Mouse (Mus musculus) gastrocnemius, adult 18-20 months (tissue): ENCODE results near the gene Gm20865. TPM values are rescaled to one million over a fixed set of nuclear protein-coding genes. Genes with fewer than 3 reads are reported as not detected.
"Not testable (repeated sequence)": the region's sequence is repeated elsewhere in the genome, so short reads cannot be mapped to it uniquely, and the experiment has no call there.

Source experiments
- DNase-seq: peaks from one replicate; pipeline ENCODE4 v3.0.0; 2021; ENCODE audit warnings: low spot score
- long read RNA-seq, 2 experiments: library from polyadenylated mRNA; stranded (forward); transcript quantifications; one replicate each; pipeline ENCODE4 v2.0.0; 2021
- total RNA-seq, 2 experiments: library from RNA; stranded (reverse); gene quantifications; 2 replicates each; pipeline ENCODE4 v1.2.3; 2021

Gm20865 gene
- not detected for total RNA-seq
- long read RNA-seq, experiment 1: 0 reads
- long read RNA-seq, experiment 2: 0 reads

DNA sequence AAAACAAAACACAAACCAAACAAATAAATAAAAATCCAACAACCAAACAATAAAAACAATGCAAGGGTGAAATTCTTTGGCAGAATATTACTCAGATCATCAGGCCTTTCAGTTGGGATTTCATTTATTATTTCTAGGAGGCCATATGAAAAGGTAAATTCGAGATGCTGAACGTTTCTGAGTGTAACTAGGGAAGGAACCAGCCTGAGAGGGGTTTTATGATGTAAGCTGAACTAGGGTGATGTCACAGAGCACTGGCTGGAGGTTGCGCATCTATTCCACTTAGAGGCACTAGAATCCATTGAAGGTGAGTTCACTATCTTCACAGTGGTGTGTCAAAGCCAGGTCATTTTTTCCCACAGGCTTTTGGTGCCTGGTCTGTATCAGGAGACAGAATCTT, at the start of gene Gm20865:
Gene Gm20865 (plus strand): TSS at position 301 of the 400 bp plus-strand sequence.
- not testable (repeated sequence) for DNase-seq

Other genes with a start within 250 kb of the Gm20865 start
- not detected for gene Gm29866, start 247.9 kb upstream of the Gm20865 start, total RNA-seq
- not detected for gene Gm20909, start 77.0 kb upstream of the Gm20865 start, total RNA-seq